Mouse (Mus musculus) layer of hippocampus, postnatal 14 days (tissue): ENCODE data around the gene Smyd2. TPM values are rescaled to one million over a fixed set of nuclear protein-coding genes. Genes with fewer than 3 reads are reported as not detected.

Source experiments
- DNase-seq, 2 experiments: peaks; one replicate each; pipeline ENCODE4 v3.0.0; 2021 to 2022; ENCODE audit warnings: low spot score in 2 of 2, mixed read lengths in 1 of 2
- long read RNA-seq, 2 experiments: library from polyadenylated mRNA; stranded (forward); transcript quantifications; one replicate each; pipeline ENCODE4 v2.0.0; 2021
- total RNA-seq, 2 experiments: library from RNA; stranded (reverse); gene quantifications; 2 replicates each; pipeline ENCODE4 v1.2.3; 2021

Smyd2 gene
- total RNA-seq = 10 to 100 TPM; 82.9 to 89.5 TPM
- long read RNA-seq, experiment 1, transcript Smyd2-201 (12 exons, 1,680 nt) = major isoform, 79 of 94 reads
- long read RNA-seq, experiment 1, transcript Smyd2-203 (2 exons, 489 nt) = minor isoform, 6 of 94 reads
- long read RNA-seq, experiment 1, partial matches to known transcripts = 1 of 94 reads
- long read RNA-seq, experiment 1, other reads (novel, unspliced or antisense) = 7 of 94 reads
- long read RNA-seq, experiment 2, transcript Smyd2-203 (2 exons, 489 nt) = minor isoform, 13 of 128 reads
- long read RNA-seq, experiment 2, transcript Smyd2-201 (12 exons, 1,680 nt) = major isoform, 103 of 128 reads
- long read RNA-seq, experiment 2, partial matches to known transcripts = 4 of 128 reads
- long read RNA-seq, experiment 2, other reads (novel, unspliced or antisense) = 8 of 128 reads

DNA sequence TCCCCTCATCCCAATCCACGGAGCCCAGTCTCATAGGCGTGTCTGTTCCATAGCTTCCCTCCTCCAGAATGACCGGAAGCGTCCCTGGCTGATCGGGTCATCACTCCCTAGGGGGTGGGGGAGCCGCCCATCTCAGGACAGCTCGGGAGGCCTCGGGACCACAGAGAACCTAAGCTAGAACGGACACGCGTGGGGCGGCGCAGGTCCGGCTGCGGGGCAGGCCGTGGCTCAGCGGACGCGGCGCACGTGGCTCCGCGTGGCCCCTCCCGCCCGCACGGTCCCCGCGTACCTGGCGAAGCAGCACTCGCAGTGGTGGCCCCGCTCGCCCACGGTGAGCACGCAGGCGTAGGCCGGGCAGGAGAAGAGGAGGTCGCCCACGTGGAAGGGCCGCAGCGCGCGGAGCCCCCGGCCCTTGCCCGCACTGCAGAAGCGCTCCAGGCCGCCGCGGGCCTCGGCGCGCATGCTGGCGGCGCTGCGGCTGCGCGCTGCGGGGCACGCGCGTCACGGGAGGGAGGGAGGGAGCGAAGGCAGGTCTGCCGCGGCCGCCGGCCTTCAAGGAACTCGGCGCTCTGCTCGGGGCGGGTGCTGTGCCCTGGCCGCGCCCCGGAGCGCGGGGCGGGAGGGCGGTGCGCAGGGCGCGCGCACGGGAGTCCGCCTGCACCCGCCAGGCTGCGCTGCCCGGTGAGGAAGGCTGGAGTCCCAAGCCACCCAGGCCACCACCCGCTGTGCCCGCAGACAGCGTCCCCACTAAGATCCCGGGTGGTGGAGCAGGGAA lies at the start of gene Smyd2:
Smyd2 (minus strand) TSS at position 546 of the 775 bp plus-strand sequence.
- peak; percentile 43 to 54 for DNase-seq

- DNase-seq = no peak
Measured at GRCm38 (mm10) chr1:189970381-189970780, 48.2 kb upstream of the Smyd2 start.

DNA sequence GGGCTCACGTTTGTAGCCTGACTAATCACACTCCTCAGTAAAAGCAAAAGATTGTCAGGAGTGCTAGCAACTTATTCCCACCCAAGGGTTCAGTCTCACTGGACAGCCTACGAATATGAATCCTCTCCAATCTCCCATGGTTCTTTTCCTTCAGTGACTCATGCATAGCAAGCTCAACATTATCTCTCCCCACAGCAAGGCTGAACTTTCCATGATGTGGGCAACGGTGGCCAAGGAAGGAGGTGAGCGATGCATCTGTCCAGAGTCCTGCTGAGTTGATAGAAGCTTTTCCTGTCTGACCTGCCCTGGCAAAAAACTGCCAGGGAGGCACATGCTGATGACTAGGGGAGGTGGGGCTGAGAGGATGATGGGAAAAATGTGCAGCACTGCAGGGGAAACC lies 45.9 kb upstream of the Smyd2 start:
- DNase-seq = no peak

DNA sequence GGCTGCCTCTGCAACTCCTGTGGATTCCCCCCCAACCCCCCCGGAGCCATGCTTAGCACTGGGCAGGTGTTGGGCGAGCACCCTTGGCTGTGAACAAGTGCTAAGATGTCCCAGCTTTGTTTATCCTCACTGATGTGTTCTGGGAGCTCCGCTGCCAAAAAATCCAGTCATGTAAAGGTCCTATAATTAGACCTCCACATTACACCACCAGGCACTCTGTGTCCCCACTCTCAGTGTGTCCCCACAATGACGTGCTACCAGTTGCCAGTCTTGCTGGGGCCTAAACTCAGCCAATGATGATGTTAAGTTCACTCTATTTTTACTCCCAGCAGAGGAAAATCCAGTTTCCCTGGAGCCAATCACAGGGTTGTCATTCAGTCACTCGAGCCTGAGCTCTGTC lies 38.3 kb upstream of the Smyd2 start:
- peak in 1 of 2 experiments; percentile 45 for DNase-seq

GRCm38 (mm10) chr1:189959802-189960201 lies 37.6 kb upstream of the Smyd2 start:
- DNase-seq = no peak

DNA sequence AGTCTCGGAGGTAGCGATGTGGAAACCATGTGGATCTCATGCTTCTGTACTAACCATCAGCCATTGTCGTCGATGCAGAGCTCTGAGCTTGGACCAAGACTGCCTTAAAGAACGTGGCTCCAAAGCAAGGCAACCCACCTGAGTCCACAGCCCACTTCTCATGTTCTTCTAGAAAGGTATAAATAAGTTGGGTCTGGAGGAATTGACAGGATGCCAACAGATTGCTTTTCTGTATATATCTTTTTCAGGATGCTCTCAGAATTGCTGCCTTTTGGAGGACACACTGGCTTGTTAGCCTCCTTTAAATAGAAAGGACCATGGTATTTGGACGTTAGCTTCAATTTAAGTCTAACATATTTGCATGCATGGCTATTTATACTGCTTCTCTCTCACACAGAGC lies 29.7 kb upstream of the Smyd2 start:
- DNase-seq = no peak

DNA sequence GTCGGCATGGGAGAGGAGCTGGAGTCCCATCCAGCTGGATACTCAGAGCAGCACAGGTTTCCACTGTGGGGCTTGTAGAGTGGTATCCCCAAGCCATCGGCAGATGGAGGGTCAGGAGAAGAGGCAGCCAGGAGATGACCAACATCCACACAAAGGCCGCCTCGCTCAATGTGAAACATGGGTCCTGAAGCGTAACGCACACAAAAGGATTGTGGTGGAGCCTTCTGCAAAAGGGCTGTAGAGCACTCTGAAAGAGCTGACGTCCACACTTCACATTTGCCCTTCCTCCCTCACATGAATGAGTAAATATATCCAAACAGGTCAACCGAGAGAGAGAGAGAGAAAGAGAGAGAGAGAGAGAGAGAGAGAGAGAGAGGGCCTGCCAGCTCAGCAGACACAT lies 25.2 kb upstream of the Smyd2 start:
- DNase-seq = no peak

- DNase-seq = no peak
Measured at GRCm38 (mm10) chr1:189946126-189946525, 24.0 kb upstream of the Smyd2 start.

DNA sequence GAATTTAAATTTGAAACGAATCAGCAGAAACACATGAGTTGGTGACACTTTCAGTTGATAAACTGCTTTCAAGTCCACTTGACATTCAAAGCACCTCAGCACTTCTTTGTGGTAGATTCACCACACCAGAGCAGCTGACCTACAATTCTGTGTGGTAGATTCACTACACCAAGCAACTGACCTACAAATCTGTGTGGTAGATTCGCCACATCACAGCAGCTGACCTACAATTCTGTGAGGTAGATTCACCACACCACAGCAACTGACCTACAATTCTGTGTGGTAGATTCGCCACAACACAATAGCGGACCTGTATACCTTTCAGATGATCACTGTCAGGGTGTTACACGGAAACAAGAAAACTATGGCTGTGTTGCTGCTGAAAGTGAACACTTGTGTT lies 19.6 kb upstream of the Smyd2 start:
- no peak for DNase-seq

DNA sequence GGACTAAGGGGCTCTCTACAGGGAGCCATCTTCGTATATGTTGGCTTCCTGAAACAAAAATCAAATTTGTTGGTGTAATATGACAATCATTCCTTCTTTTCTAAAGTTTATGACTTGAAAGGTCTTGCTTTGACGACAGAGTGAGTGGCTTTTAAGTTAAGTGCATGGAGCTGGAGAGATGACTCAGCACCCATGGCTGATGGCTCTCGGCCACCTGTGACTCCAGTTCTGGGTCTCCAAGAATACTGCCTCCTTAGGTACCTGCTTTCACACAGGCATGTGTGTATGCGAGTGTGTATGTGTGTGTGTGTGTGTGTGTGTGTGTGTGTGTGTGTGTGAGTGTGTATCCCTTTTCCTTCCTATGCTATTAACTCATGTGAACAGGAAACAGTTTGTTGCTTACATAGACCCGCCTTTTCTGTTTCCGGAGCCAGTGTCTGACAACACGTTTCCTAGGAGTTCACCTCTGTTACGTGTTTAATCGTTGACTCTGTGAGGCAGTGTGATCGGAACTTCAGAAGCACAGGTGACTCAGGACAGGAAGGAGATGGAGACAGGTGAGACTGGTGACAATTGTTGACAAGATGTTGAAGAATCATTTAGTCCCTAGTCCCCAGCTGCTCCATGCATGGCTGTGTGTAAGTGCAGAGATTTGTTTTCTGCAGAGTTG lies 14.4 kb upstream of the Smyd2 start:
- no peak for DNase-seq

GRCm38 (mm10) chr1:189933480-189934202 lies 11.5 kb upstream of the Smyd2 start:
- DNase-seq = no peak

- no peak for DNase-seq
Measured at GRCm38 (mm10) chr1:189932976-189933375, 10.8 kb upstream of the Smyd2 start.

GRCm38 (mm10) chr1:189932190-189932589 lies 10.0 kb upstream of the Smyd2 start:
- DNase-seq = no peak

DNA sequence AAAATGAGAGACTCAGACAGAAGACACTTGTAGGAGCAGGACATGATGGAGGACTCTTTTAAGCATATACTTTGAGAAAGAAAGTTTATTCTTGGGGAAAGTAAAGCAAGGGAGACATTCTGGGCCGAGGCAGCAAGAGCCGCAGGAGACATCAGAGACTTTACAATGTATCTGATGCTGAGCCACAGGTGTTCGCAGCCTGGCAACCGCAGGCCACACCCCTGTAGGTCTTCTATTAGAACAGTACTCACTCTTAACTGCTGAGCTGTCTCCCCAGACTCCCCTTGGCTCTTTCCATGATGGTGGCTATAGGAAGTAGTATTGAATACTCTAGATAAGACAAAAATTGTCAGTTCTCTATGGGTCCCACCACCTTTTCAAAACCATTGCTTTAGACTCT lies 7.7 kb upstream of the Smyd2 start:
- DNase-seq = no peak

GRCm38 (mm10) chr1:189927644-189928043 lies 5.5 kb upstream of the Smyd2 start:
- peak; percentile 35 to 60 for DNase-seq

DNA sequence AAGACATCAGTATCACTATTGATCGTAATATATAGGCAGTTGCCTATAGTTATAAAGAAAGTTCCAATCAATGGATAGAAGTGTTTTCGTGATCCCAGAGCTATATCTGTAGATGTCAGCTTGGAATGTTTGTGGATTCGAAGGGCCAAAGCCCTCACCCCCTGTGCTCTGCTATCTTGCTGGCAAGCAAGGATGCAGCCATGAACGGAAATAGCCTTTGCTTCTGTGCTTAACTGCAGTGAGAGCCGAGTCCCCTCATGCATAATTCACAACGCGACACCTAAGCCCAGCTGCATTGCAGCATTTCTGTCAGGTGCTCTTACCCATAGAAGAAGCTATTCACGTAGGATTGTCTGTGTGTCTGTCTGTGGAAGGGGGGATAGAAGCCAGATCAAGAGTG lies 4.1 kb upstream of the Smyd2 start:
- DNase-seq = no peak

- no peak for DNase-seq
Measured at GRCm38 (mm10) chr1:189923871-189924568, 1.9 kb upstream of the Smyd2 start.

DNA sequence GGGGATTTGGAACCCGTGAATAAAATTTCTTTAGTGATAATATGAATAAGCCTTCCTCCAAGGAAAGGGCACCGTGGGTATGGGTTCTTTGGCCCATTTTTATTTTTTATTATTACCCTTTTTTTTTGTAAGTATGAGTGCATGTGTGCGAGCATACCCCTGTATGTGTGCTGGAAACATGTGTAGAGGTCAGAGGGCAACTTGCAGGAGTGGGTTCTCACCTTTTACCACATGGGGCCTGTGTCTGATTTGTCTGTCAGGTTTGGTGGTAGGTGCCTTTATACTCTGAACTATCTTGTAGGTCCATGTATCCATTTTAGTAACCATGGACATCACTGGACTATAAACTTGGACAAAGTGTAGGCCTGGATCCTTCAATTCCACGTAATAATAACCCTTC lies 994 bp upstream of the Smyd2 start:
- DNase-seq = no peak

GRCm38 (mm10) chr1:189922721-189923120 lies 558 bp upstream of the Smyd2 start:
- DNase-seq = no peak

GRCm38 (mm10) chr1:189921568-189921817 lies 670 bp downstream of the Smyd2 start:
- DNase-seq = no peak
